Mouse (Mus musculus): ENCODE data around the gene Pex5.
A peak's percentile ranks its signal among the peaks of the same experiment; 100 is the strongest.

Gene Pex5

DNA sequence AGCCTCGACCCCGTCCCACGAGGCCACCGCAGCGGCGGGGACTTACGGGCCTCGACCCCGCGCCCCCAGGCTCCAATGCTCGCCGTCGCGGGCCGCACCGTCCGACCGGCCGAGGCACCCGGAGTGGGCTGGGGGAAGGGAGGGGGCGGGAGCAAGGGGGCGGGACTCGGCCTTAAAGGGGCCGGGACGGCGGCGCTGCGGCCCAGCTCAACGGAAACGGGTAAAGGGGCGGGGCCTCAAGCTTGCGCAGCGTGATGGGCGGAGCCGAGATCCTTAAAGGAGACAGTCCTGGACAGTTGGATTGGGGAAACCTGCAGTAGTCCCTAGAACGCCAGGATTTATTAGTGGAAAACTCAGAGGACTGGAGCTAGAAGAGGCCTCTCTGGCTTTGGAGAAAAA, at the start of gene Pex5:
Pex5 (minus strand) TSS at position 141 of the 399 bp plus-strand sequence.
- peak; percentile 85 for DNase-seq (ENCODE audit: low read depth, low spot score)

- no peak for DNase-seq (ENCODE audit: low read depth, low spot score)
Observed at GRCm38 (mm10) chr6:124463881-124464291, 49.0 kb upstream of the Pex5 start.

GRCm38 (mm10) chr6:124459388-124459787, 44.5 kb upstream of the Pex5 start:
- DNase-seq (ENCODE audit: low read depth, low spot score): no peak

DNA sequence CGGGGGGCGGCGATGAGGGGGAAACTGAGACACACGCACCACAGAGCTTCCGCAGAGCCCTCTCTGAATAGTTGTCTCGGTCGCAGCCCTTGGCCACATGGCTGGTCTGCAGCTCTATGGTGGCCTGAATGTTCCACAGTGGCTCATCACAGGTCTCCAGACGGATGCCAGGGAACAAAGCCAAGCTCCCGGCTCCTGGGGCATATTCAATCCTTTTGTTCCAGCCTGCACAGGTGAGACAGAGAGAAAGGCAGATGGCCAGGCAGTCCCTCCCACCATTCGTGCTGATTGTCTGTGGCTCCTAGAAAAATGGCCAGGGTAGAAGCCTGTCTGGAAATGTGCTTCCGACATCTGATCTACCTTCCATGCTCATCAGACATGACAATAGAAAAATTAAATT, 43.6 kb upstream of the Pex5 start:
- DNase-seq (ENCODE audit: low read depth, low spot score): no peak

DNA sequence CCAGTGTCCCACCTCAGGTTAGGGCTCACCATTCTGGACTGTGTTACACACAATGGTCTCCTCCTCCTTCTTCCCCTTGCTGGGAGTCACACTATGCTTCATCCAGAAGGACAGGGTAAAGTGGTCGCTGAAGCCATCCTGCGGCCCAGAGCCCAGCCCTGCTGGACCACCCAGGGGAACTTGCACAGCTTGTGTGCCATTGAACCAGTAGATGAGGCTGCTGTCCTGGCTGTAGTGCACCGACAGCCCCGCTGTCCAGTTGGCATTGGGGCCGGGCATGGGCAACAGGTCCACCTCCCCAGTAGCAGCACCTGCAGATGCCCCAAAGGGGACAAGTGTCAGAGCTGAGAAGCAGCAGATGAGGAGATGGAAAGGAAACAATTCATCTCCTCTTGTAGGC, 43.0 kb upstream of the Pex5 start:
- DNase-seq (ENCODE audit: low read depth, low spot score): no peak

DNA sequence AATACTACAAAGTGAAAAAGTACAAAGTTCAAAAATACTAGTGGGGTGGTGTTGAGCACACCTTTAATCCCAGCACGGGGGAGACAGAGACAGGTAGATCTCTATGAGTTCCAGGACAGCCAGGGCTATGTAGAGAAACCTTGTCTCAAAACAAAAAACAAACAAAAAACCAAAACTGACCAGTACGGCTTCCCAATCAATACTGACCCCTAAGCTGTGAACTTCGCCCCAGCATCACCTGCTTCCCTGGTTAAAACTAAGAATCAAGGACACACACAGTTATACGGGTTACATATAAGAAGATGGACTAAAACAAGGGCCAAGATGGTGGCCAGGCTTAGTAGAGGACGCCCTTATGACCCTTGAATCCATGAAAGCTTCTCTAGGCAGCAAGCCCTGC, 41.4 kb upstream of the Pex5 start:
- no peak for DNase-seq (ENCODE audit: low read depth, low spot score)

DNA sequence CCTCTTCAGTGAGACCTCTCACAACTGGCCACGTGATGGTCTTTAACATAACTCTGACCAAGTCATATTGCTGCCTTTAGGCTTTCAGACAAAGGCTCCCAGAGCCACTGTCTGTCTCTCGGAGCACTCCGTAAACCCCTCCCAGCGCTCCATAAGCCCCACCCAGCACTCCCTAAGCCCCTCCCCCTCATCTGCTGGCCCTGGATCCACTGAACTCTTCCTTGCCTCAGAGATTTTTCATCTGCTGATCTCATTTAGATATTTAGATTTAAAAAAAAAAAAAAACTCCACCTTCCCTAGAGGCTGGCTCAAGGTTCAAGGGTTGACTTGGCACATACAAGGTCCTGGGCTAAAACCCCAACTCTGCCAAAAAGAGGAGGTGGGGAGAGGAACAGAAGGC, 38.9 kb upstream of the Pex5 start:
- no peak for DNase-seq (ENCODE audit: low read depth, low spot score)

GRCm38 (mm10) chr6:124451995-124452394, 37.1 kb upstream of the Pex5 start:
- DNase-seq (ENCODE audit: low read depth, low spot score): no peak

DNA sequence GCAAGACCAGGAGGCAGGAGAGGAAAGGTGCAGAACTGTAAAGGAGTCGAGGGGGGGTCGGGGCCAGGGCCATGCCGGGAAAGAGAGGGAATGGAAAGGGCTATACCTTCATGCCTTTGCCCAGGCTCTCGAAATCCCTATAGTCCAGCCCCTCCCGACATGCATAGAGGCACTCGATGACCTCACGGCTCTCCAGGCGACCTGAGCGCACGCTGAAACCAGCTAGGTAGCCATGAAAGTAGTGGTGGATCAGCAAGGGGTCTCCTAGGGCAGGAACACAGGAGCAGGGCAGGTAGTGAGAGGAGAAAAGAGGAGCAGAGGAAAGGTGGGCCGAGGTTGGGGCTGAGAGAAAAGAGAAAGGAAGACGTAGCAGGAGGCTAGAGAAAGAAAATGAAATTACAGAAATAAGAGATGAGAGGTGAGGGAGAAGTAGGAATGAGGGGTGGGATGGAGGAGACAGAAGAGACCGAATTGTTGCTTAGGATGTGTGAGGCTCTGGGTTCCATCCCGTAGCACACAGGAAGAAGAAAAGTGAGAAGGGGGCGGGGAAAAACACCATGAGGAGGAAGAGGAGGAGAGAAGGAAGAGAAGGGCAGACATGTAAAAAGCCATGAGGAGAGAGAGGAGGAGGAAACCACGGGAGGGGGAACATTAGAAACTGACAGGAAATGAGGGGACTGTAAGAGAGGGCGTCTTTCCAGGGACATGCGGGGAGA, 35.0 kb upstream of the Pex5 start:
- no peak for DNase-seq (ENCODE audit: low read depth, low spot score)

GRCm38 (mm10) chr6:124448959-124449667, 34.2 kb upstream of the Pex5 start:
- DNase-seq (ENCODE audit: low read depth, low spot score): no peak

- DNase-seq (ENCODE audit: low read depth, low spot score): no peak
Observed at GRCm38 (mm10) chr6:124448186-124448852, 33.5 kb upstream of the Pex5 start.

- DNase-seq (ENCODE audit: low read depth, low spot score): no peak
Observed at GRCm38 (mm10) chr6:124447356-124447755, 32.5 kb upstream of the Pex5 start.

GRCm38 (mm10) chr6:124446459-124446858, 31.6 kb upstream of the Pex5 start:
- no peak for DNase-seq (ENCODE audit: low read depth, low spot score)

- no peak for DNase-seq (ENCODE audit: low read depth, low spot score)
Observed at GRCm38 (mm10) chr6:124446024-124446423, 31.2 kb upstream of the Pex5 start.

DNA sequence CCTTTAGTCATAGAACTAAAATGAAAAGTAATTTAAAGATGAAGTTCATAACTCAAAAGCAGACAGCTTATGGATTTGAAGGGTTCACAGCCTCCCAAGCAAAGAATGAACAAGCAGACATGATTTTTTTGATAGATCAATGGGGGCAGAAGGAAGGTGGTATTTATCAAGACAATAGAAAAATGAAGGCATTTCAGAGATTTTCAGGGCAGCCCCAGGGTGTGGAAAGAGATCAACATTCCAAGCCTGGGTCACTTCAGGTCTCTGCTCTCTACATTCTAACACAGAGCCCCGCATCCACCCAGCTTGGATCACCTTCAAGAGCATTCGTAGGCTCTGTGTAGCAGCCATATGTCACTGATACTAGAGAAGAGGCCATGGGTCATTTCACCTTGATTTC, 28.5 kb upstream of the Pex5 start:
- DNase-seq (ENCODE audit: low read depth, low spot score): no peak

DNA sequence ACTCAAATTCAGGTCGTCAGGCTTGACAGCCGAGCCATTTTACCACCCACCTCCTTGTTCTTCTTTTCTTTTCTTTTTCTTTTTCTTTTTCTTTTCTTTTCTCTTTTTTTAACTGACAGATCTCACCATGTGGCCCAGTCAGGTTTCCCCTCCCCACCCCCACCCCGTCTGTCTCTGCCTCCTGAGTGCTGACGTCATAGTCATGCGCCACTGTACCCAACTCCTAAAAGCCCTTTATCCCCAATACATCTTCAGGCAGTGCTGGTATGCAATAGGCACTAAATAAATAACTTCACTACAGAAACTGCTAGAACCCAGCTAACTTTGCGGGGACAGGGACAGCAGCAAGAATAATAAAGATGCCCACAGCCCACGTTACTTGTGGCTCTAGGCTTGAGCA, 21.4 kb upstream of the Pex5 start:
- DNase-seq (ENCODE audit: low read depth, low spot score): no peak

DNA sequence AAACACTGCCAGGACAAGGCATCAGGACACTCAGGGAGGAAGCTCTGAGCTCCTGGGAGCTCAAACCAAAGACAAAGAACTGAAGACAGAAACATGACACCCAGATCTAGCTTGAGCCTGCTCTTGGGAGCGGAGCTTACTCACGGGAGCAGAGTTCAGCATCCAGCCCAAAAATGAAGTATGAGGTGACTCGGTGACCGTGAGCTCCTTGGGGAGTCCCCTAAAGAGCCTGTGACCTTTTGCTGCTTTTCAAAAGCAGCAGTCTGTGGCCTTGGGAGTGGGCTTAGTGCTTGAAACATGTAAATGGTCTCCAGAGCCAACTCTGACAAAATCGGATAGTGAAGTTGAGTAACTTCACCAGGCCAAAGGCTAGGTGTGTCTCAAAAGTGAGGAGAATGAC, 20.3 kb upstream of the Pex5 start:
- DNase-seq (ENCODE audit: low read depth, low spot score): no peak

DNA sequence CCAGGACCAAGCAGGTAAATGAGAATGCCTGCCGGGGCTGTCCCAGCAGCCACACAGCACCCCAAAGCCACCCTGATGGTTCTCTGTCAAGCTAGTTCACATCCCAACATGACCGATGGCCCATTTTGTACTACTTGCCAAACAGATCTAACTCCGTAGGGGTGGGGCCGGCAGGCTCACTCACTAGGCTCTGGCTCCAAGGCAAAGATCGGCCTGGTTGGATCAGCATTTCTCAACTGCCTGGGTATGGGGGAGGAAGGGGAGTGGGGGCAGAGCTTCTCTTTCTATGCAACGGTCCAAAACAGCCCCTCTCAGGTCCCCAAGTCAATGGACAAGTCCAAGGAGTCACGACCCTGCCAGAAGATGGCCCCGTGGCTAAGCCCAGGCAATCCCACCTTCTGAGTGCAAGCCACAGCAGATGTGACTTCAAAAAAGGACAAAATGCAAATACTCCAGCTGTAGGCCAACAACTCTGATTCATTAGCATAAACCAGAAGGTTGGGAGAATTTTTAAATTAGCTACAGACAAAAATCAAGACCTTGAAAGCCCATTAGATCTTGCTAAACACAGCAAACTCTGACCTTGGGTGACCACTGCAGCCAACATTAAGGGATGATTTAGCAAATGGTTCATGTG, 18.9 kb upstream of the Pex5 start:
- DNase-seq (ENCODE audit: low read depth, low spot score): no peak

DNA sequence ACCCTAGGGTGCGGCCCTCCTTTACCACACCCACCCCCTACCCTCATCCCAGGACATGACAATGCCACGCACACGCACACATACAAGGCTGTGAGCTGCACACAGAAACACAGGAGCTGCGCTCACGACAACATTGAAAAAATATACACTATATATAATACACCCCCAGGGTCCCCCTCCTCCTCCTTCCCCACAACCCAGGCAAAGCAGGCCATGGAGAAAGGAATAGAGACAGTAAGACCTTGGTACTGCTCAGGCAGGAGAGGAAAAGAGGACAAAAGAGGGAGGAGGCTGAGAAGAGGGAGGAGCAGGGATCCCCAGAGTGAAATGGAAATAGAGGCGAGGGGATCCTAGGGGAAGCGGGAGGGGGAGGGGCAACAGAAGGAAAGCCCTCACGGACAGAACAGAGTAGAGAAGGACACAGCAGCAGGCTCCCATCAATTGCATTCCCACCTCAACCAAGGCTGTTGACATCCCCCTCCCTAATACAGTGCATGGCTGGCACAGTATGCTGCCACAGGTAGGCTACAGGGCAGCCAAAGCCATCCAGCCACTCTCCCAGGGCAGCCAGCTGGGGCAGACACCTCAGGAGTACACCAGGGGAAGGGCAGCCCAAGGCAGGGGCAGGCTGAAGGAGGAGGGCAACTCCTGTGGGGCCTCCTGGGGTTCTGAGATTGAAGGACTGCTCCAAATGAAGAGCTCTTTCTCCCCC, 16.1 kb upstream of the Pex5 start:
- no peak for DNase-seq (ENCODE audit: low read depth, low spot score)

GRCm38 (mm10) chr6:124430379-124430778, 15.5 kb upstream of the Pex5 start:
- DNase-seq (ENCODE audit: low read depth, low spot score): no peak

DNA sequence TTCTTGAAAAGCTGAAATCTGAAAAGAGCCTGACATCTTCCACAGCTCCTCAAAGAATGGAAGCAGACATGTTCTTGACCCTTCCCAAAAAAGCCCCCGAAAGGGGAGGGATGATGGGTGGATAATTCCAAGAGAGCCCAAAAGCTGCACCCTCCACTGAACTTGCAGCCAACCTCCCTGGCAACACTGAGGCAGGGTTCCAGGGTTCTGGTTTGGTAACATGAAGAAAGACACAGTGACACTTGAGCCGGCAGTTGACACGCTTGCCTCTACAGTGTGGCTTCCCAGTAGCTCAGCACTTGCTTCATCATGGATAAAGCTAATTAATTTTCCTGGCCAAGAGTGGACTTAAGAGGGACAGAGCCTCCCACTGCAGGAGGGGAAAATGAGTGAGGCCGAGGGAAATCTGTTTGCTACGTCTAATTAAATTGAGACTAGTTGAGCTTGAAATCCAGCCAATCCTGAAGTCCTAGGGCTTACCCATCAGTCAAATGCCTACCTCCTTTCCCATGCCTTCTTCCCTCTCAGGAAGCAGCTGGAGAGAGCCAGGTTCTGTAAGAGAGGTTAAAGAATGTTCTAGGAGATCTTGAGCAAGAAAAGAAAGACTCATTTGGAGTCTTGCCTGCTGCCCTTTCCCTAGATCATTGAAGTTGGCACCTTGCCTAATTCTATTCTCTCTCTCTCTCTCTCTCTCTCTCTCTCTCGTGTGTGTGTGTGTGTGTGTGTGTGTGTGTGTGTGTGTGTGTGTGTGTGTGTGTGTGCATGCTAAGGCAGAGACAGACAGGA, 13.1 kb upstream of the Pex5 start:
- DNase-seq (ENCODE audit: low read depth, low spot score): no peak
